Mouse (Mus musculus) embryonic facial prominence, embryonic 10.5 days (tissue): ENCODE data around the gene U2surp. TPM values are rescaled to one million over a fixed set of nuclear protein-coding genes. Genes with fewer than 3 reads are reported as not detected.
"Not testable (repeated sequence)": the region's sequence is repeated elsewhere in the genome, so short reads cannot be mapped to it uniquely, and the experiment has no call there.

Experiments
- DNase-seq: peaks from one replicate; pipeline ENCODE4 v3.0.0-alpha.2; 2017; ENCODE audit warnings: low spot score
- H3K27ac ChIP-seq: fragments of 300-500 bp; sonication (generic); replicated peaks from 2 replicates; pipeline ENCODE4 v1.5.1; 2016; ENCODE audit warnings: mild to moderate bottlenecking
- H3K27me3 ChIP-seq: fragments of 300-500 bp; sonication (generic); replicated peaks from 2 replicates; pipeline ENCODE4 v1.6.1; 2016; ENCODE audit warnings: low read depth, mild to moderate bottlenecking; ENCODE audit not compliant: poor library complexity, severe bottlenecking
- H3K36me3 ChIP-seq: fragments of 300-500 bp; sonication (generic); replicated peaks from 2 replicates; pipeline ENCODE4 v1.6.1; 2016; ENCODE audit warnings: mild to moderate bottlenecking, moderate library complexity
- H3K4me1 ChIP-seq: fragments of 300-500 bp; sonication (generic); 2 replicates; pipeline ENCODE4 v1.6.1; 2016
- H3K4me3 ChIP-seq: fragments of 300-500 bp; sonication (generic); 2 replicates; pipeline ENCODE4 v1.5.1; 2016; ENCODE audit warnings: mild to moderate bottlenecking, moderate library complexity
- H3K9me3 ChIP-seq: fragments of 300-500 bp; sonication (generic); 2 replicates; pipeline ENCODE4 v1.6.1; 2016; ENCODE audit warnings: mild to moderate bottlenecking
- WGBS: fragments of 180-500 bp; shearing (Covaris S2); methylation state at CpG from one replicate; pipeline ENCODE4 v1.1.7; 2016; 5-methylcytosine and 5-hydroxymethylcytosine counted together
- polyA plus RNA-seq: library from polyadenylated mRNA; unstranded; fragments of >200 nt; fragmentation: Nextera tagmentation; extraction: Ambion mirVana; gene quantifications from 2 replicates; pipeline ENCODE4 v1.2.1, GENCODE M21; 2016

U2surp gene
- polyA plus RNA-seq, 1 experiment from 2014 or later, result 134 TPM

GRCm38 (mm10) chr9:95525376-95525775 is 13.6 kb upstream of the U2surp start:
- WGBS, result 81% methylated on average over 6 of the region's 6 CpGs
- DNase-seq, result no peak
- no peaks in the 10 kb centered on the region for H3K9me3 ChIP-seq
- H3K36me3 ChIP-seq, result no peaks in the 10 kb centered on the region
- H3K4me1 ChIP-seq, result peaks cover 3% of the 10 kb centered on the region; the same call in 1 of the 2 replicates
- no peak overlapping the region for H3K4me3 ChIP-seq
- H3K27me3 ChIP-seq, result no peaks in the 10 kb centered on the region
- H3K27ac ChIP-seq, result no peak overlapping the region

- H3K36me3 ChIP-seq, result no peaks in the 10 kb centered on the region
- peaks cover 3% of the 10 kb centered on the region; the same call in 1 of the 2 replicates for H3K4me1 ChIP-seq
- no peaks in the 10 kb centered on the region for H3K27me3 ChIP-seq
- WGBS, result 94% methylated on average over 2 of the region's 2 CpGs
- H3K9me3 ChIP-seq, result no peaks in the 10 kb centered on the region
- H3K27ac ChIP-seq, result no peak overlapping the region
- no peak overlapping the region for H3K4me3 ChIP-seq
- no peak for DNase-seq
Measured at GRCm38 (mm10) chr9:95522561-95522960, 10.8 kb upstream of the U2surp start.

GRCm38 (mm10) chr9:95521566-95521965 is 9.8 kb upstream of the U2surp start:
- Histone ChIP-seq H3K9me3 (no peaks in the 10 kb centered on the region), H3K27me3 (no peaks in the 10 kb centered on the region), H3K4me3 (no peak overlapping the region), H3K4me1 (peaks cover 3% of the 10 kb centered on the region; the same call in 1 of the 2 replicates), H3K27ac (no peak overlapping the region), H3K36me3 (no peaks in the 10 kb centered on the region)
- DNase-seq, result peak; percentile 42
- WGBS, result 49% methylated on average over 10 of the region's 10 CpGs

GRCm38 (mm10) chr9:95521031-95521430 is 9.2 kb upstream of the U2surp start:
- WGBS, result 94% methylated on average over 8 of the region's 8 CpGs
- DNase-seq, result no peak
- Histone ChIP-seq H3K27ac (no peak overlapping the region), H3K9me3 (no peaks in the 10 kb centered on the region), H3K36me3 (no peaks in the 10 kb centered on the region), H3K27me3 (no peaks in the 10 kb centered on the region), H3K4me1 (peaks cover 3% of the 10 kb centered on the region; the same call in 1 of the 2 replicates), H3K4me3 (no peak overlapping the region)

- Histone ChIP-seq H3K4me1 (peaks cover 3% of the 10 kb centered on the region; the same call in 1 of the 2 replicates), H3K27me3 (no peaks in the 10 kb centered on the region), H3K9me3 (no peaks in the 10 kb centered on the region), H3K36me3 (no peaks in the 10 kb centered on the region), H3K27ac (no peak overlapping the region), H3K4me3 (no peak overlapping the region)
- DNase-seq, result no peak
- 90% methylated on average over 5 of the region's 5 CpGs for WGBS
Measured at GRCm38 (mm10) chr9:95520563-95520962, 8.8 kb upstream of the U2surp start.

- not testable (repeated sequence) for H3K4me3 ChIP-seq, H3K9me3 ChIP-seq, H3K27me3 ChIP-seq, H3K27ac ChIP-seq, H3K36me3 ChIP-seq, DNase-seq
- H3K4me1 ChIP-seq, result peaks cover 19% of the 10 kb centered on the region
- 92% methylated on average over 3 of the region's 3 CpGs for WGBS
Measured at GRCm38 (mm10) chr9:95514361-95514760, 2.6 kb upstream of the U2surp start.

GRCm38 (mm10) chr9:95513776-95514175 is 2.0 kb upstream of the U2surp start:
- no peak overlapping the region for H3K27ac ChIP-seq
- no peaks in the 10 kb centered on the region for H3K9me3 ChIP-seq
- H3K4me1 ChIP-seq, result peaks cover 19% of the 10 kb centered on the region
- no peaks in the 10 kb centered on the region for H3K27me3 ChIP-seq
- H3K4me3 ChIP-seq, result no peak overlapping the region
- no peak for DNase-seq
- H3K36me3 ChIP-seq, result peaks cover under 1% of the 10 kb centered on the region; the same call in 1 of the 2 replicates
- 99% methylated on average over 2 of the region's 2 CpGs for WGBS

- Histone ChIP-seq H3K9me3 (no peaks in the 10 kb centered on the region), H3K27me3 (no peaks in the 10 kb centered on the region), H3K4me3 (peak overlapping the region; percentile 99), H3K4me1 (peaks cover 19% of the 10 kb centered on the region), H3K27ac (peak overlapping the region; percentile 97), H3K36me3 (peaks cover 10% of the 10 kb centered on the region)
- 27% methylated on average over 15 of the region's 15 CpGs for WGBS
- DNase-seq, result no peak
Measured at GRCm38 (mm10) chr9:95512331-95513030, 685 bp upstream of the U2surp start.

- Histone ChIP-seq H3K9me3 (no peaks in the 10 kb centered on the region), H3K36me3 (peaks cover 10% of the 10 kb centered on the region), H3K4me1 (peaks cover 19% of the 10 kb centered on the region), H3K27ac (peak overlapping the region; percentile 97), H3K27me3 (no peaks in the 10 kb centered on the region), H3K4me3 (peak overlapping the region; percentile 99)
- WGBS, result 8% methylated on average over 21 of the region's 21 CpGs
- DNase-seq, result peak; percentile 43
Measured at GRCm38 (mm10) chr9:95510693-95511404, 947 bp downstream of the U2surp start.

GRCm38 (mm10) chr9:95505666-95506065 is 6.1 kb downstream of the U2surp start:
- Histone ChIP-seq H3K27ac (no peak overlapping the region), H3K27me3 (no peaks in the 10 kb centered on the region), H3K9me3 (no peaks in the 10 kb centered on the region), H3K4me3 (no peak overlapping the region), H3K4me1 (peaks cover 10% of the 10 kb centered on the region), H3K36me3 (peaks cover 29% of the 10 kb centered on the region)
- 93% methylated on average over 3 of the region's 3 CpGs for WGBS
- DNase-seq, result no peak

- no peak for DNase-seq
- Histone ChIP-seq H3K9me3 (no peaks in the 10 kb centered on the region), H3K36me3 (peaks cover 53% of the 10 kb centered on the region), H3K4me3 (no peak overlapping the region), H3K27me3 (no peaks in the 10 kb centered on the region), H3K4me1 (no peaks in the 10 kb centered on the region), H3K27ac (no peak overlapping the region)
Measured at GRCm38 (mm10) chr9:95499848-95500247, 11.9 kb downstream of the U2surp start.

GRCm38 (mm10) chr9:95495038-95495437 is 16.8 kb downstream of the U2surp start:
- H3K4me1 ChIP-seq, result no peaks in the 10 kb centered on the region
- 84% methylated on average over 1 of the region's 1 CpGs for WGBS
- peaks cover 66% of the 10 kb centered on the region for H3K36me3 ChIP-seq

GRCm38 (mm10) chr9:95493393-95493792 is 18.4 kb downstream of the U2surp start:
- H3K9me3 ChIP-seq, result no peaks in the 10 kb centered on the region
- H3K4me1 ChIP-seq, result no peaks in the 10 kb centered on the region
- no peak for DNase-seq
- H3K36me3 ChIP-seq, result peaks cover 72% of the 10 kb centered on the region
- no peaks in the 10 kb centered on the region for H3K27me3 ChIP-seq
- H3K27ac ChIP-seq, result no peak overlapping the region
- H3K4me3 ChIP-seq, result no peak overlapping the region
- whole genome bisulfite sequencing, result 92% methylated on average over 3 of the region's 3 CpGs

More at GRCm38 (mm10) chr9:95495038-95495437, 16.8 kb downstream of the U2surp start:
- DNase-seq, result no peak
- Histone ChIP-seq H3K27me3 (no peaks in the 10 kb centered on the region), H3K4me3 (no peak overlapping the region), H3K27ac (no peak overlapping the region), H3K9me3 (no peaks in the 10 kb centered on the region)
